Mouse (Mus musculus) lung, postnatal 25 days (tissue): ENCODE data around the gene Olfr1085.
"Not testable (repeated sequence)": the region's sequence is repeated elsewhere in the genome, so short reads cannot be mapped to it uniquely, and the experiment has no call there.

Experiments used
- DNase-seq: peaks from one replicate; pipeline ENCODE4 v3.0.0; 2022; ENCODE audit warnings: low spot score

The Olfr1085 gene

GRCm38 (mm10) chr2:86661919-86662318 is at the start of gene Olfr1085:
TSS of gene Olfr1085 (minus strand) at chr2:86662019.
- no peak for DNase-seq

DNA sequence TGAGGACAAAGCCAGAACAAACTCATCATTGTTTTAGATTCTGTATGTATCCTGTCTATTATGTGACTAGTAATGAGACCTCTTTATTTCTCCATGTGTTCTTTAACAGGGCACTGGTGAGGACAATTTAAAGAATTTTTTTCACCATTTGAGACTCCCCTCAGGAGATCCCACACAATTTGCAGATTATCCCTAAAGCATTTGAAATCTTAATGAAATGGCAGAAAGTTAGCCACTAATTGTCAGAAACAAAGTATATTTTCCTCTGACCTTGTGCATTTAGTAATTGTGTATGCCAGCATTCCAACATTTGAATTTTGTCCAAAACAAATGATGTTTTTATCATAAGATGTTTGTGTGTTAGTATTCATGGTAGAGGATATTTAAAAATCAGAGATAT is 36.5 kb upstream of the Olfr1085 start, which contains the start of gene Olfr1087:
Olfr1087 (minus strand) TSS at position 101 of the 400 bp plus-strand sequence.
- no peak for DNase-seq

GRCm38 (mm10) chr2:86679992-86680391 is 18.2 kb upstream of the Olfr1085 start, which contains the start of gene Olfr1086:
TSS of gene Olfr1086 (minus strand) at chr2:86680092.
- no peak for DNase-seq

GRCm38 (mm10) chr2:86639625-86640024 is 22.2 kb downstream of the Olfr1085 start, which contains the start of gene Olfr1084:
TSS of gene Olfr1084 (minus strand) at chr2:86639725.
- DNase-seq: not testable (repeated sequence)
